Mouse (Mus musculus): ENCODE results near the gene Lce1f.
A peak's percentile ranks its signal among the peaks of the same experiment; 100 is the strongest.
"Not testable (repeated sequence)": the region's sequence is repeated elsewhere in the genome, so short reads cannot be mapped to it uniquely, and the experiment has no call there.

Lce1f gene

DNA sequence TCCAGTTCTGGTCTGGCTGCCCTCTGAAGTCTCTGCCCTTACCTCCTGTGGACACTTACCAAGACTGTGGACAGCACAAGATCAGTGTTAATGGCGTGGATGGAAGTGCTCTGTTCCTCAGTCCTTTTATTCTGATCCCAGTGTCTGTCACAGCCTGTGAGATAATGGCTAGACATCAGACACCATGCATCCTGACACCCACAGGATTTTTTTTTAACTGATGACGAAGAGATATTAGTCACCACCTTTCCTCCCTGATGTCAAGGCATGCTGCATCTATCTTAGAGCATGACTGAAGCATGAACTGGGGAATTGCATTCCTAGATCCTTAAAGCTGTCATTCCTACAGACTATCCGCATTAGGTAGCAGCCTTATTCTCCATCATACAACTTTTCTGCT is at the start of gene Lce1f:
TSS of gene Lce1f (minus strand) at position 101 of the 400 bp plus-strand sequence.
- DNase-seq (ENCODE audit: low spot score), result no peak

GRCm38 (mm10) chr3:92764965-92765364 is 44.8 kb upstream of the Lce1f start, which contains the start of gene Lce1h:
Gene Lce1h (minus strand): TSS chr3:92765065.
- no peak for DNase-seq (ENCODE audit: low spot score)

DNA sequence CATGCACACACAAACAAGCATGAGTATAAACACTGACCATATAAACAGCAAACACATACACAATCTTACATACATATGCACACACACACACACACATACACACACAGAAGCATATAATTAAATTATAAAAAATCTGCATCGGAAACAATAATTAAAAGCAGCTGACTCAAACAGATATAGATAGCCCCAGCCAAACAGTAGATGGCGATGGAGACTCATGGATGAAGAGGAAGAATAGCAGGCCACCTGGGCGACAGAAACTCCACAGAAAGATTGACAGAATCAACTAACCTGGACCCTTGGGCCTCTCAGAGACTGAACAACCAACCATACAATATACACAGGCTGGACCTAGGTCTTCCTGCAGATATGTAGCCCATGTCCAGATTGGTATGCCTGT is 33.0 kb upstream of the Lce1f start:
- peak; percentile 17 for DNase-seq (ENCODE audit: low spot score)

- no peak for DNase-seq (ENCODE audit: low spot score)
Observed at GRCm38 (mm10) chr3:92752238-92752637, 32.1 kb upstream of the Lce1f start, which contains the start of gene Lce1g. Gene Lce1g (minus strand): TSS chr3:92752338.

DNA sequence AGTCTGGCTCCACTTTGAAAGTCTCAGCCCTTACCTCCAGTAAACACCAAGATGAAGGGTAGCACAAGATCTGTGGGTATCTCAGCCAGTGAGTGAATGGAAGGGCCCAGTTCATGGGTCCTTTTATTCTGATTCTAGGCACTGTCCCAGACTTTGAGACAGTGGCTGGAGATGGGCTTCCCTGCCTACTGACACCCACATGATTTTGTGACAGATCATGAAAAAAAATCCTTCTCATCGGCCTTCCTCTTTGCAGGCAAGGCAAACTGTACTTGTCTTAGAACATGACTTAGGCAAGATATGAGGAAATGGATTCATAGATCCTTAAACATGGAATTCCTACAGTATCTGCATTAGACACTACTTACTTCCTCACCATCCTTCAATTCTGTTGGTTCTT is 18.8 kb upstream of the Lce1f start, which contains the start of gene Gm38119:
TSS of gene Gm38119 (minus strand) at position 101 of the 400 bp plus-strand sequence.
- no peak for DNase-seq (ENCODE audit: low spot score)

DNA sequence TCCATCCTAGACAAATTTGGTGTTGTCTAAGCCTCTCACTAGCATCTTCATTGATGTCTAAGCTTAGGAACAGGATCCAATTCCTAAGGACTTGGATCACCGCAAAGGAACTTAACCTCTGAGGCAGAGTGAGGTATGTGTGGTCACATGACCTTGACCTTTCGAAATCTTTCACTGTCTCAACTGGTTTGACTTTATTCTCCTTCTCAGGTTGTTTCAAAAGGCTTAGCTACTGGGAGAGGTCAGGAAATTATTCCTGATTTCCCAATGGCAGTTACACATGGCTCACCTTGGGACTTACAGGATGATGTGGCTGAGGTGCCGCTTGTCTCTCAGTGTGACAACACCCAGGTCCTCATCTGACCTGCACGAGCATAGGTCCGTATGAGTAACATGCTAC is 2.5 kb upstream of the Lce1f start:
- DNase-seq (ENCODE audit: low spot score), result no peak

GRCm38 (mm10) chr3:92715122-92715521 is 5.0 kb downstream of the Lce1f start:
- no peak for DNase-seq (ENCODE audit: low spot score)

- no peak for DNase-seq (ENCODE audit: low spot score)
Observed at GRCm38 (mm10) chr3:92708974-92709373, 11.2 kb downstream of the Lce1f start, which contains the start of gene Lce1e. Gene Lce1e (minus strand): TSS chr3:92709074.

DNA sequence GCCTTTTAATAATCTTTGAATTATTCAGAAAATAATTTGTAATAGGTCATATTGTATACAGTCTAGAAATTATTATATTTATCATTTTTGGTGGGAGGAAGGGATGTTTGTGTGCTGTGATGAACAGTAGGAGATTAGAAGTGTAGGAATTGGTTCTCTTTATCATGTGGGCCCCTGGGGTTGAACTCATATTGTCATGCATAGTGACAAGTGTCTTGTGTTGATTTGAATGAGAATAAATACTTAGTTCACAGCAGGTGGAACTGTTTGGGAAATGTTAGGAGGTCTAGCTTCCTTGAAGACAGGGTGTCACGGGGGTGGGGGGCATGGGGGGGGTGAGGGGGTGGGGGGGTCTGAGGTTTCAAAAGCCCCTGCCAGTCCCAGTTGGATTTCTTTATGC is 25.5 kb downstream of the Lce1f start:
- no peak for DNase-seq (ENCODE audit: low spot score)

- no peak for DNase-seq (ENCODE audit: low spot score)
Observed at GRCm38 (mm10) chr3:92691688-92692087, 28.5 kb downstream of the Lce1f start.

GRCm38 (mm10) chr3:92689154-92689553 is 31.0 kb downstream of the Lce1f start:
- DNase-seq (ENCODE audit: low spot score), result not testable (repeated sequence)

DNA sequence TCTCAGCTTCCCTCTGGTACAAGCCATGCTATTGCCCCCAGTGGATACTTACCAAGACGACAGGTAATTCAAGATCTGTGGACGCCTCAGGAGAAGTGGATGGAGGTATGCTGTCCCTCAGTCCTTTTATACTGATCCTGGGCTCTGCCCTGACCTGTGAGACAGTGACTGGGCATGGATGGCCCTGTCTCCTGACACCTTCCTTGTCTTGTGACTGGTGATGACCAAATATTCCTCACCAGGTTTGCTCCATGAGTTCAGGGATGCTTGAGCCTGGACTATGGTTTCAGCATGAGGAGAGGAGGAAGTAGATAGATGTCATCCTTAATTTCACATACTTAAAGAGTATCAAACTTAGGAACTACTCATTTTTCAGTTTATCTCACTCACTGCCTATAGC is 33.0 kb downstream of the Lce1f start, which contains the start of gene Lce1d:
TSS of gene Lce1d (minus strand) at position 101 of the 400 bp plus-strand sequence.
- no peak for DNase-seq (ENCODE audit: low spot score)

GRCm38 (mm10) chr3:92678947-92679346 is 41.2 kb downstream of the Lce1f start, which contains the start of gene Lce1c:
Gene Lce1c (plus strand): TSS chr3:92679247.
- DNase-seq (ENCODE audit: low spot score), result no peak

- no peak for DNase-seq (ENCODE audit: low spot score)
Observed at GRCm38 (mm10) chr3:92670215-92670614, 49.9 kb downstream of the Lce1f start, which contains the start of gene Lce1a2. Gene Lce1a2 (minus strand): TSS chr3:92670315.

Measured in retina, embryonic 14.5 days (tissue).